Mouse (Mus musculus): Measurements from ENCODE around the gene Tmem246.
A peak's percentile ranks its signal among the peaks of the same experiment; 100 is the strongest.
"Not testable (repeated sequence)": the region's sequence is repeated elsewhere in the genome, so short reads cannot be mapped to it uniquely, and the experiment has no call there.

Gene Tmem246

GRCm38 (mm10) chr4:49597183-49598100, at the start of gene Tmem246:
TSS of gene Tmem246 (minus strand) at chr4:49597876.
- peak; percentile 44 for DNase-seq (ENCODE audit: low read depth)

GRCm38 (mm10) chr4:49639913-49640312, 42.2 kb upstream of the Tmem246 start:
- peak; percentile 56 for DNase-seq (ENCODE audit: low read depth)

- no peak for DNase-seq (ENCODE audit: low read depth)
Measured at GRCm38 (mm10) chr4:49637821-49638220, 40.1 kb upstream of the Tmem246 start.

GRCm38 (mm10) chr4:49632139-49632481, 34.4 kb upstream of the Tmem246 start:
- no peak for DNase-seq (ENCODE audit: low read depth)

GRCm38 (mm10) chr4:49631319-49632138, 33.9 kb upstream of the Tmem246 start, which contains the start of gene Rnf20:
TSS of gene Rnf20 (plus strand) at chr4:49632006.
- DNase-seq (ENCODE audit: low read depth): peak; percentile 90

GRCm38 (mm10) chr4:49628941-49629340, 31.3 kb upstream of the Tmem246 start:
- no peak for DNase-seq (ENCODE audit: low read depth)

- DNase-seq (ENCODE audit: low read depth): peak; percentile 79
Measured at GRCm38 (mm10) chr4:49626973-49627372, 29.3 kb upstream of the Tmem246 start.

- DNase-seq (ENCODE audit: low read depth): not testable (repeated sequence)
Measured at GRCm38 (mm10) chr4:49624969-49625368, 27.3 kb upstream of the Tmem246 start.

GRCm38 (mm10) chr4:49623916-49624315, 26.2 kb upstream of the Tmem246 start:
- no peak for DNase-seq (ENCODE audit: low read depth)

GRCm38 (mm10) chr4:49622272-49622671, 24.6 kb upstream of the Tmem246 start:
- DNase-seq (ENCODE audit: low read depth): no peak

GRCm38 (mm10) chr4:49619861-49620260, 22.2 kb upstream of the Tmem246 start:
- not testable (repeated sequence) for DNase-seq (ENCODE audit: low read depth)

- no peak for DNase-seq (ENCODE audit: low read depth)
Measured at GRCm38 (mm10) chr4:49616924-49617323, 19.2 kb upstream of the Tmem246 start.

GRCm38 (mm10) chr4:49605459-49605858, 7.8 kb upstream of the Tmem246 start:
- DNase-seq (ENCODE audit: low read depth): no peak

- no peak for DNase-seq (ENCODE audit: low read depth)
Measured at GRCm38 (mm10) chr4:49604616-49605015, 6.9 kb upstream of the Tmem246 start.

- no peak for DNase-seq (ENCODE audit: low read depth)
Measured at GRCm38 (mm10) chr4:49604016-49604546, 6.4 kb upstream of the Tmem246 start.

- DNase-seq (ENCODE audit: low read depth): no peak
Measured at GRCm38 (mm10) chr4:49603161-49603560, 5.5 kb upstream of the Tmem246 start.

GRCm38 (mm10) chr4:49596846-49597182, 862 bp downstream of the Tmem246 start:
- peak; percentile 17 for DNase-seq (ENCODE audit: low read depth)

GRCm38 (mm10) chr4:49590152-49590551, 7.5 kb downstream of the Tmem246 start:
- no peak for DNase-seq (ENCODE audit: low read depth)

- DNase-seq (ENCODE audit: low read depth): no peak
Measured at GRCm38 (mm10) chr4:49586811-49587210, 10.9 kb downstream of the Tmem246 start.

- DNase-seq (ENCODE audit: low read depth): no peak
Measured at GRCm38 (mm10) chr4:49585524-49586101, 12.1 kb downstream of the Tmem246 start.

- DNase-seq (ENCODE audit: low read depth): no peak
Measured at GRCm38 (mm10) chr4:49583965-49584831, 13.5 kb downstream of the Tmem246 start.
